Mouse (Mus musculus): ENCODE data around the gene Zfp593. TPM values are rescaled to one million over a fixed set of nuclear protein-coding genes. Genes with fewer than 3 reads are reported as not detected.
A peak's percentile ranks its signal among the peaks of the same experiment; 100 is the strongest.

Gene Zfp593
- polyA plus RNA-seq (2014; fragmentation: Nextera tagmentation; extraction: Ambion mirVana): 8.6 and 9.1 TPM in 2 replicates

DNA sequence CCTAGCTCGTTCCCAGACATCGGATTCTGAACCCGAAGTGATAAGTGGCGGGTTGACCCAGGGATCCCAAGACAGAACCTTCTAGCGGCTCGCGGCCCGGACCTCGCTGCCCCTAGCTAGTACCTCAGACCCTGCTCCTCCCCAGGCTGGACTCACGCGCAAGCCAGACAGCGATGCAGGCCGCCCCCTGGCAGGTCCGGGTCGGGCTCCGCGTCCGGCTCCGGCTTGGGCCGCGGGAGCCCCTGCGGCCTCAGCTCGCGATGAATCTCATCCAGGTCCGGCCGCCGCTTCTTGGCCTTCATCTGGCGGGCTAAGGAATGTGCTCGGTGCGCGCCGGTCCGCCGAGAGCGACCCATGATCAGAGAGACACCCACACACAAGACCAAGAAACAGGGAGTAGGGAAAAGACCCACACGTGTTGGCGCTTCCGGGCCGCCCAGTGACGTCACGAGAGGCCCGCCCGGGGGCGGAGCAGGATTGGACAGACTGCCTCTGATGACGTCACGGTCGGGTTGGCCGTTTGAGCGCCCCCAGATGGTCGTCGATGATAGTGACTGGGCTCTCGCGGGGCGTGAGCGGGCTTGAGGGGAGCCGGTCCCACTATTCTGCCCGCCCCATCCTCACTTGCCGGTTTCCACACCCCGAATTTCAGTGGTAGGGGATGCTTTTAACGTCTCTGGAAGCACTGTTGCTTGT, at the start of gene Zfp593:
Gene Zfp593 (minus strand): TSS at position 445 of the 696 bp plus-strand sequence.
- WGBS: under 1% methylated on average over 60 of the region's 60 CpGs
- Histone ChIP-seq H3K27ac (replicated peaks in 1 of 2; ENCODE audit: control insufficient read depth in 1 of 2, insufficient read depth in 1 of 2, low read depth in 2 of 2, low read length in 2 of 2) (0 out of 4 replicates have a peak within 1 kb of the TSS, but pooled peaks of 1 of the 2 experiments have one; percentile 19), H3K4me1 (ENCODE audit: control insufficient read depth in 2 of 2, insufficient read depth in 2 of 2, low read length in 2 of 2) (peaks cover 13% of the 10 kb centered on the region in 2 experiments), H3K4me2 (ENCODE audit: low read length) (peak within 1 kb of the TSS; percentile 96), H3K4me3 (ENCODE audit: control insufficient read depth in 1 of 2, insufficient read depth in 1 of 2, low read depth in 1 of 2, low read length in 2 of 2) (peak within 1 kb of the TSS; percentile 75 to 89), H3K36me3 (ENCODE audit: control insufficient read depth, insufficient read depth, low read length) (no peaks in the 10 kb centered on the region), H3K9me3 (ENCODE audit: control insufficient read depth, low read length) (no peaks in the 10 kb centered on the region), H3K27me3 (ENCODE audit: control insufficient read depth, insufficient read depth, low read length) (peaks cover 23% of the 10 kb centered on the region), H3K9ac (ENCODE audit: low read length) (peak within 1 kb of the TSS; percentile 91)
- peak; percentile 68 for ATAC-seq (ENCODE audit: insufficient number of reproducible peaks, insufficient read depth, low FRiP score, low read depth)

DNA sequence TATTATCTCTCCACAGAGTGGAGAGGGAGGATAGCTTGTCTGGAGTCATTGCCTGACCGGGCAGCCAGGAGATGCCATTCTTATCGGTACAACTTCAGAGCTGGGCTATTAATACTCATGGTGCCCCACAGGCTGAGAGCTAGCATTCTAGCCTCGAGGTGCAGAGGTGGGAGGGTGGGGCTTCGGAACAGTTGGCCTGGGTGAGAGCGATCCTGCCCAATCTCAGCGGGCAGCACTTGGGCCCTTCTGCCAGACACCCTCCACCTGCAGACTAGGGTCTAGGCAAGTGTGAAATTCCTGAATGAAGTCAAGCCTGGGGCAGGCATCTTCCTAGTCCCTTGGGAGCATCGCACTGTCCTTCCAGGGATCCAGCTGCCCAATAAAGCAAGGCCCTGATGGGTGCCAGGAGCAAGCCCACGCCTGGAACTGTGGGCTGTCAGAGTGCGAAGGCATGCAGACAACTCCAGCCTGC, 48.3 kb upstream of the Zfp593 start:
- WGBS: 20% methylated on average over 9 of the region's 9 CpGs
- peak; percentile 92 for ATAC-seq (ENCODE audit: insufficient number of reproducible peaks, insufficient read depth, low FRiP score, low read depth)
- Histone ChIP-seq H3K9ac (ENCODE audit: low read length) (peak overlapping the region; percentile 64), H3K36me3 (ENCODE audit: control insufficient read depth, insufficient read depth, low read length) (no peaks in the 10 kb centered on the region), H3K4me3 (ENCODE audit: control insufficient read depth in 1 of 2, insufficient read depth in 1 of 2, low read depth in 1 of 2, low read length in 2 of 2) (peak overlapping the region; percentile 2 to 22; a peak in 3 of 4 replicates), H3K4me2 (ENCODE audit: low read length) (peak overlapping the region; percentile 58), H3K27me3 (ENCODE audit: control insufficient read depth, insufficient read depth, low read length) (no peaks in the 10 kb centered on the region), H3K27ac (replicated peaks in 1 of 2; ENCODE audit: control insufficient read depth in 1 of 2, insufficient read depth in 1 of 2, low read depth in 2 of 2, low read length in 2 of 2) (peak overlapping the region; percentile 78 to 97), H3K4me1 (ENCODE audit: control insufficient read depth in 2 of 2, insufficient read depth in 2 of 2, low read length in 2 of 2) (peaks cover 10 to 42% of the 10 kb centered on the region in 2 experiments), H3K9me3 (ENCODE audit: control insufficient read depth, low read length) (no peaks in the 10 kb centered on the region)

DNA sequence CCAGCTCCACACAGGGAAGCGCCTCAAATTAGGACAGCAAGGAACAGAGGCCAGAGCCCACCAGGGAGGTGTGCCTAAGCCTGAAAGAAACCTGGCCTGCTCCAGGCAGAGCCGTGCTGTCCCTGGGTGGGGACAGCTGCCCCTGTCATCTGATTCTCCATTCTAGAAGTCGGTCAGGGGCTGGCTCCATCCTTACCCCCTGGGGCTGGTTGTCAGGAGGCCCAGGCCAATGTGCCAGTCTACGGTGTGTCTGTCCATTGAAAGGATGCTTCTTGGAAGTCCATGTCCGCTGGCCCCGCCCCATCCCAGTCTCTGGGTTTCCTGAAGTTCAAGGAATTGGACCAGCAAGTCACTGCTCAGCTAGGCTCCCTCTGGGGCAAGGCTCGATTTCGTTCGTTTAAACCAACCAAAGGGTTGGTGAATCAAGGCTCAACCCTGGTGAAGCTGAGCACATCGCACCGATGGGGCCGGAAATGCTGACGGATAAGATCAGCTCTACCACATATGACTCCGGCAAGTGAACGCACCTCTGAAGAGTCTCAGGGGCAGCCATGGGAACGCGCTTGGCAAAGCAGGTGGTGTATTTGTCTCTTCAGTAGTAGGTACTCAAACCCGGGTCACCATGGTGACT, 47.8 kb upstream of the Zfp593 start:
- H3K27me3 ChIP-seq (ENCODE audit: control insufficient read depth, insufficient read depth, low read length): no peaks in the 10 kb centered on the region
- H3K36me3 ChIP-seq (ENCODE audit: control insufficient read depth, insufficient read depth, low read length): no peaks in the 10 kb centered on the region
- WGBS: 28% methylated on average over 18 of the region's 18 CpGs
- peak overlapping the region; percentile 35; the same call in 1 of the 2 replicates for H3K9ac ChIP-seq (ENCODE audit: low read length)
- peak overlapping the region; percentile 63 to 97 for H3K27ac ChIP-seq (replicated peaks in 1 of 2; ENCODE audit: control insufficient read depth in 1 of 2, insufficient read depth in 1 of 2, low read depth in 2 of 2, low read length in 2 of 2)
- H3K9me3 ChIP-seq (ENCODE audit: control insufficient read depth, low read length): no peaks in the 10 kb centered on the region
- no peak for ATAC-seq (ENCODE audit: insufficient number of reproducible peaks, insufficient read depth, low FRiP score, low read depth)
- peak overlapping the region in 1 of 2 experiments; percentile 16 for H3K4me3 ChIP-seq (ENCODE audit: control insufficient read depth in 1 of 2, insufficient read depth in 1 of 2, low read depth in 1 of 2, low read length in 2 of 2)
- H3K4me1 ChIP-seq (ENCODE audit: control insufficient read depth in 2 of 2, insufficient read depth in 2 of 2, low read length in 2 of 2): peaks cover 7 to 45% of the 10 kb centered on the region in 2 experiments
- peak overlapping the region; percentile 58 for H3K4me2 ChIP-seq (ENCODE audit: low read length)

DNA sequence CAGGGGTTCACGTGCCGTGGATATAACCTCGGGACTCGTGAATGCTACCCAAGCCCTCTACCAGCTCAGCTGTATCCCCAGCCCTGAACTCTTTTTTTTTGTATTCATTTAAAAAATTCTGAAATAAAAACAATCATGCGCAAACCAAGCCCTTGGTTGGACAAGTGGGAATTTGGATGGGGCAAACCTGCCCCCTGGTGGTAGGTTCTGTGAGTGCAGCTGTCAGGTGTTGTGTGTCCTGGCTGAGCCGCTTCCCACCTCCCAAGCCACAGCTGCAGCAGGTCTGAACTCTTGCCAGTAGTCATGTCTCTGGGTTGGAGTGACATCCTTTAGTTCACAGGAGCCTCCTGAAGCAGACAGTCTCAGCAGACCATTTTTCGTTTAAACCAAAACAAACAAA, 46.7 kb upstream of the Zfp593 start:
- peaks cover 7 to 46% of the 10 kb centered on the region in 2 experiments for H3K4me1 ChIP-seq (ENCODE audit: control insufficient read depth in 2 of 2, insufficient read depth in 2 of 2, low read length in 2 of 2)
- H3K4me3 ChIP-seq (ENCODE audit: control insufficient read depth in 1 of 2, insufficient read depth in 1 of 2, low read depth in 1 of 2, low read length in 2 of 2): no peak overlapping the region
- H3K36me3 ChIP-seq (ENCODE audit: control insufficient read depth, insufficient read depth, low read length): no peaks in the 10 kb centered on the region
- WGBS: 21% methylated on average over 7 of the region's 7 CpGs
- peak overlapping the region; percentile 28 to 97; a peak in 2 of 4 replicates for H3K27ac ChIP-seq (replicated peaks in 1 of 2; ENCODE audit: control insufficient read depth in 1 of 2, insufficient read depth in 1 of 2, low read depth in 2 of 2, low read length in 2 of 2)
- H3K4me2 ChIP-seq (ENCODE audit: low read length): 0 out of 2 replicates have a peak overlapping the region, but pooled peaks have one; percentile 58
- no peaks in the 10 kb centered on the region for H3K27me3 ChIP-seq (ENCODE audit: control insufficient read depth, insufficient read depth, low read length)
- H3K9me3 ChIP-seq (ENCODE audit: control insufficient read depth, low read length): no peaks in the 10 kb centered on the region
- ATAC-seq (ENCODE audit: insufficient number of reproducible peaks, insufficient read depth, low FRiP score, low read depth): no peak
- H3K9ac ChIP-seq (ENCODE audit: low read length): no peak overlapping the region

DNA sequence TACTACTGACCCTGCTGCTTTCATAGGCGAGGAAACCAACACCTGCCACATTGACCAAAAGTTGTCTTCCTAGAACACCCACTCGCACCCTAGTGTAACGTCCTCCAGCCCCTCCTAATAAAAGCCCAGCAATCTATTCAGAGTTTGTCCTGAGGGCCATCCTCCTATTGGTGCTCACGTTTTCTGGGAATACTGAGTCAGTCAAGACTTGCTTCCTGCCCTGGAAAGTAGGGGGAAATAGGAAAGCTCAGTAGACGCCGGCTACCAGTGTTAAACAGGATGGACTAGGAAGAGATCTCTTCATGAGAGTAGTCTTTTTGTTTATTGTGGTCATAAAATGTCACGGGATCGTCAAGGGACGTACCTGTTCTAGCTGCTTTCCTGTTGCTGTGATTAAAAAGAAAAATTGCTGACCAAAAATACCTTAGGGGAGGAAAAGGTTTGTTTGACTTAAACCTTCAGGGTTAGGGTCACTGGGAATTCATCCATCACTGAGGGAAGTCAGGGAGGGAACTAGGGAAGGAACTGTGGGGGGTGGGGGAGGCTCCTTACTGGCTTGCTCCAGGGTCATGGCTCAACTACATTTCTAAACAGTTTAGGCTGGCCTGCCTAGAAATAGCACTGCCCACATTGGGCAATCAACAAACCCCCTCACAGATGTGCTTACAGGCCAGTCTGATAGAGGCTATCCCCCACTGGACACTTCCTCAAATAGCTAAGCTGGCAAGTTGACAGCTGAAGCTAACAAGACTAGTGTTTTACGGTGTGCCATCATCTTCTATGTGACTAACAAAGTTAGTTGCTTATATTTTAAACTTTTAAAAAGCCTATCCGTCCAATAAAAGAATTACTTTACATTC, 43.2 kb upstream of the Zfp593 start:
- peak overlapping the region; percentile 99 for H3K9ac ChIP-seq (ENCODE audit: low read length)
- no peaks in the 10 kb centered on the region for H3K27me3 ChIP-seq (ENCODE audit: control insufficient read depth, insufficient read depth, low read length)
- peaks cover 8% of the 10 kb centered on the region for H3K36me3 ChIP-seq (ENCODE audit: control insufficient read depth, insufficient read depth, low read length)
- WGBS: 38% methylated on average over 11 of the region's 11 CpGs
- H3K4me2 ChIP-seq (ENCODE audit: low read length): peak overlapping the region; percentile 94
- peaks cover 11 to 50% of the 10 kb centered on the region in 2 experiments for H3K4me1 ChIP-seq (ENCODE audit: control insufficient read depth in 2 of 2, insufficient read depth in 2 of 2, low read length in 2 of 2)
- H3K27ac ChIP-seq (replicated peaks in 1 of 2; ENCODE audit: control insufficient read depth in 1 of 2, insufficient read depth in 1 of 2, low read depth in 2 of 2, low read length in 2 of 2): peak overlapping the region; percentile 88 to 100; a peak in 3 of 4 replicates
- H3K9me3 ChIP-seq (ENCODE audit: control insufficient read depth, low read length): no peaks in the 10 kb centered on the region
- peak overlapping the region; percentile 68 to 99; a peak in 3 of 4 replicates for H3K4me3 ChIP-seq (ENCODE audit: control insufficient read depth in 1 of 2, insufficient read depth in 1 of 2, low read depth in 1 of 2, low read length in 2 of 2)
- ATAC-seq (ENCODE audit: insufficient number of reproducible peaks, insufficient read depth, low FRiP score, low read depth): no peak

DNA sequence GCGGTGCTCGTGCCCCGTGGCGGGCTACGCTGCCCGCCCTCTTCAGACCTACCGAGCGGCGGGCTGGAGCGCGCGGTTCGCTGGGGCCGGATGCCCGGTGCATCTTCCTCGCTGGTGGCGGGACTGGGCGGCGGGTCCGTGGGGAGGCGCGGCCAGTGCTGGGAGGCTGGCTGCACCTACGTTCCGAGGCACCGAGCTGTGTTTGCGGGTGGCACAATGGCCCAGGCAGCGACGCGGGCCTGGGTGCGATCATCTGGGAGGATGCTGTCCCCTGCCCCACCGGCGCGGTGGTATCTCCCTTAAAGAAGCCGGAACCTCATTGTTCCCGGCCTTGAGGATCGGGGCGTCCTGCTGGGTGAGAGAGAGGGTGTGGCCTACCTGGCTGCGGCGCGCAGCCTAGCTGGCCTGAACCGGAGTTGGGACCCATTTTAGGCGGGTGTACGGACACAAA, 42.2 kb upstream of the Zfp593 start, which contains the start of gene Pdik1l:
Gene Pdik1l (minus strand): TSS at position 321 of the 451 bp plus-strand sequence.
- peaks cover 18% of the 10 kb centered on the region for H3K36me3 ChIP-seq (ENCODE audit: control insufficient read depth, insufficient read depth, low read length)
- peaks cover 4 to 42% of the 10 kb centered on the region in 2 experiments for H3K4me1 ChIP-seq (ENCODE audit: control insufficient read depth in 2 of 2, insufficient read depth in 2 of 2, low read length in 2 of 2)
- H3K9me3 ChIP-seq (ENCODE audit: control insufficient read depth, low read length): no peaks in the 10 kb centered on the region
- peak within 1 kb of the TSS; percentile 88 to 100 for H3K27ac ChIP-seq (replicated peaks in 1 of 2; ENCODE audit: control insufficient read depth in 1 of 2, insufficient read depth in 1 of 2, low read depth in 2 of 2, low read length in 2 of 2)
- H3K9ac ChIP-seq (ENCODE audit: low read length): peak within 1 kb of the TSS; percentile 99
- H3K4me3 ChIP-seq (ENCODE audit: control insufficient read depth in 1 of 2, insufficient read depth in 1 of 2, low read depth in 1 of 2, low read length in 2 of 2): peak within 1 kb of the TSS; percentile 90 to 99
- 2% methylated on average over 43 of the region's 43 CpGs for WGBS
- no peaks in the 10 kb centered on the region for H3K27me3 ChIP-seq (ENCODE audit: control insufficient read depth, insufficient read depth, low read length)
- ATAC-seq (ENCODE audit: insufficient number of reproducible peaks, insufficient read depth, low FRiP score, low read depth): peak; percentile 70
- H3K4me2 ChIP-seq (ENCODE audit: low read length): peak within 1 kb of the TSS; percentile 94

DNA sequence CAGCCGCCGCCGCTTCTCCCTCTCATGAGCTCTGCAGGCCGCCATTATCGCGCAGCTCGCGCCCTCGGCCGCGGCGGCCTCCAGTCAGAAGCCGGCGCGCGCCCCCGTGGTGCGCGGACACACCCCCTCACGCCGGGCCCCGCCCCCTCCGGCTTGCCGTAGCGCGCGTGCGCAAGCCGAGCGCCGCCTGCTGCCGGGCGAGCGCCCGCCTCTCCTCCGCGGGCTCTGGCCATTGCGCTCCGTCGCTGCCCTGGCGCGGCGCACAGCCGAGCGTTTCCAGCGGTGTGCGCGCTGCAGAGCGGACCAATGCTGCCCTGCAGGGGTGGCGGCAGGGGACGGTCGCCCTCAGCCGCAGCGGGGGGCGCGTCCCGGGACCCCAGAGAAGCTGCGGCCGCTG, 41.8 kb upstream of the Zfp593 start:
- peak overlapping the region; percentile 90 to 99 for H3K4me3 ChIP-seq (ENCODE audit: control insufficient read depth in 1 of 2, insufficient read depth in 1 of 2, low read depth in 1 of 2, low read length in 2 of 2)
- H3K9ac ChIP-seq (ENCODE audit: low read length): peak overlapping the region; percentile 99
- H3K9me3 ChIP-seq (ENCODE audit: control insufficient read depth, low read length): no peaks in the 10 kb centered on the region
- H3K36me3 ChIP-seq (ENCODE audit: control insufficient read depth, insufficient read depth, low read length): peaks cover 22% of the 10 kb centered on the region
- H3K27me3 ChIP-seq (ENCODE audit: control insufficient read depth, insufficient read depth, low read length): no peaks in the 10 kb centered on the region
- H3K27ac ChIP-seq (replicated peaks in 1 of 2; ENCODE audit: control insufficient read depth in 1 of 2, insufficient read depth in 1 of 2, low read depth in 2 of 2, low read length in 2 of 2): peak overlapping the region; percentile 88 to 100
- H3K4me2 ChIP-seq (ENCODE audit: low read length): peak overlapping the region; percentile 94
- WGBS: under 1% methylated on average over 44 of the region's 59 CpGs
- H3K4me1 ChIP-seq (ENCODE audit: control insufficient read depth in 2 of 2, insufficient read depth in 2 of 2, low read length in 2 of 2): peaks cover 4 to 38% of the 10 kb centered on the region in 2 experiments
- ATAC-seq (ENCODE audit: insufficient number of reproducible peaks, insufficient read depth, low FRiP score, low read depth): peak; percentile 94
